Comparison of ENCODE assay signal across 10 mouse cellular contexts in the genomic region with DNA sequence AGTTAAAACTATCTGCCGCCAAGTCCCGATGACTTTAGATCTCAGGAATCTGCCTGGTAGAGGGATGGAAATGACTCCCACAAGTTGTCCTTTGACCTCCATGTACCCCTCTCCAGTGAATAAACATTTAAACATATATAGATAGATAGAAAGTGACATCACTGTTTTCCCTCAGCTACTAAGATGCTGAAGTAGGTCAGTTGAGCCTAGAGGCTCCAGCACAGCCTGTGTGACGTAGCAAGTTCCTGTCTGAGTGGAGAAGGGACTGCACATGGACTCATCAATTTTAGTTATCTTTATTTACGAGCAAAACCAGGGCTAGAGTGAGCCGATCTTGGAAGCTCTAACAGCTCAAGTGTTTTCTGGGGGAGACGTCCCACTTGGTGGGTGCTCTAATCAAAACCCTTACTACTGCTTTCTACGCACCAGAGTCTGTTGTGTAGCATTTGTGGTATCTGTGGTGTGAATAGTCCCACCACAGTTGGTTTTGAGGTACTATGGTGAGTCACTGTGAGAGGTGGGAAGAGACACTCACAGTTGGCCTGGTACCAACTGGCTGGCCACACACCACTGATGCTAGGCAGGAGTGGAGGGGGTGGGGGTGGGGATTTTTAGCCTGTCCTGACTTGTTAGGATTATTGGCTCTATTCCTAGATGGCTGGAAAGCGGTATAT. TPM values are rescaled to one million over a fixed set of nuclear protein-coding genes. Genes with fewer than 3 reads are reported as not detected.
DNase-seq lines count a peak whose midpoint lies in the region; ATAC-seq and TF ChIP-seq lines count a peak whose summit lies in the region.
"Had no signal": no experiment of that assay in that cellular context is flagged by ENCODE, and none has a peak within 500 bp of the region (broad histone marks: within the 10 kb centered on the region; RNA-seq: fewer than 3 reads in every experiment).

No protein-coding gene starts in this region.

- no peak overlapping the region for H3K27ac ChIP-seq in hindbrain, postnatal 0 days
- no peak overlapping the region for H3K27ac ChIP-seq in hindbrain, embryonic 10.5 days
- no peak overlapping the region for H3K27ac ChIP-seq in MEL (ENCODE audit: control insufficient read depth, low read depth, low read length)
- H3K27ac ChIP-seq in embryonic facial prominence, embryonic 14.5 days (replicated peaks; ENCODE audit: low read depth, low read length), result peak overlapping the region; percentile 35
- H3K27ac ChIP-seq in liver, embryonic 13.5 days, result no peak overlapping the region; the same call in 1 of the 2 replicates
- H3K27ac ChIP-seq: hindbrain, embryonic 13.5 days had no signal

- peak; percentile 33 for ATAC-seq in hindbrain, postnatal 0 days
- 0 out of 2 replicates have a peak, but pooled peaks have one; percentile 10 for ATAC-seq in embryonic facial prominence, embryonic 14.5 days (ENCODE audit: low read depth)
- ATAC-seq in liver, embryonic 13.5 days (ENCODE audit: low read depth), result 0 out of 2 replicates have a peak, but pooled peaks have one; percentile 28

- H3K27me3 ChIP-seq in hindbrain, postnatal 0 days (ENCODE audit: insufficient read depth, low read length), result no peaks in the 10 kb centered on the region
- no peaks in the 10 kb centered on the region for H3K27me3 ChIP-seq in hindbrain, embryonic 10.5 days (ENCODE audit: insufficient read depth, poor library complexity, severe bottlenecking)
- no peaks in the 10 kb centered on the region; a peak in 1 of 4 replicates for H3K27me3 ChIP-seq in MEL (ENCODE audit: control insufficient read depth in 1 of 2, insufficient read depth in 2 of 2, low read length in 2 of 2)
- no peaks in the 10 kb centered on the region for H3K27me3 ChIP-seq in embryonic facial prominence, embryonic 14.5 days (replicated peaks; ENCODE audit: control insufficient read depth, insufficient read depth, low read length)
- H3K27me3 ChIP-seq in liver, embryonic 13.5 days, result no peaks in the 10 kb centered on the region
- H3K27me3 ChIP-seq: hindbrain, embryonic 13.5 days had no signal

- TF ChIP-seq RAD21 in MEL (IDR thresholded peaks at IDR 0.05; ENCODE audit: low read depth, low read length), result no peak

- DNase-seq in hindbrain, postnatal 0 days (ENCODE audit: low spot score), result peak; percentile 18
- DNase-seq in hindbrain, embryonic 10.5 days (ENCODE audit: low spot score), result no peak
- DNase-seq in MEL (ENCODE audit: low read depth, low spot score), result peak; percentile 20
- DNase-seq in embryonic facial prominence, embryonic 14.5 days (ENCODE audit: low spot score), result peak; percentile 67
- DNase-seq in liver, embryonic 13.5 days, result no peak
- no peak for DNase-seq in urinary bladder, postnatal 4 days (ENCODE audit: low spot score in 2 of 2)
- no peak for DNase-seq in thymus, postnatal 25 days
- no peak for DNase-seq in embryo, embryonic 11 days
- DNase-seq: thymus, postnatal 4 days had no signal

- no peaks in the 10 kb centered on the region for H3K79me2 ChIP-seq in MEL (ENCODE audit: control insufficient read depth, insufficient read depth, low read length, poor library complexity)

- H3K36me3 ChIP-seq in hindbrain, postnatal 0 days (ENCODE audit: insufficient read depth, low read length), result no peaks in the 10 kb centered on the region
- no peaks in the 10 kb centered on the region for H3K36me3 ChIP-seq in hindbrain, embryonic 10.5 days
- no peaks in the 10 kb centered on the region for H3K36me3 ChIP-seq in MEL (ENCODE audit: control insufficient read depth in 1 of 2, insufficient read depth in 2 of 2, low read length in 2 of 2)
- no peaks in the 10 kb centered on the region for H3K36me3 ChIP-seq in embryonic facial prominence, embryonic 14.5 days (ENCODE audit: control insufficient read depth, insufficient read depth, low read length)
- no peaks in the 10 kb centered on the region for H3K36me3 ChIP-seq in liver, embryonic 13.5 days
- H3K36me3 ChIP-seq: hindbrain, embryonic 13.5 days had no signal

- no peak for TF ChIP-seq POLR2A in MEL (IDR thresholded peaks at IDR 0.05; ENCODE audit: control insufficient read depth in 1 of 2, insufficient read depth in 1 of 2, low read depth in 1 of 2, low read length in 2 of 2, poor library complexity in 1 of 2)

- H3K4me1 ChIP-seq in hindbrain, postnatal 0 days (ENCODE audit: insufficient read depth, low read length), result 0 out of 2 replicates have a peak, but pooled peaks cover 9% of the 10 kb centered on the region
- peaks cover 29% of the 10 kb centered on the region for H3K4me1 ChIP-seq in hindbrain, embryonic 10.5 days (replicated peaks)
- no peaks in the 10 kb centered on the region for H3K4me1 ChIP-seq in MEL (ENCODE audit: control insufficient read depth in 1 of 2, insufficient read depth in 2 of 2, low read length in 2 of 2)
- peaks cover 48% of the 10 kb centered on the region for H3K4me1 ChIP-seq in embryonic facial prominence, embryonic 14.5 days (ENCODE audit: control insufficient read depth, insufficient read depth, low read length)
- H3K4me1 ChIP-seq in liver, embryonic 13.5 days (replicated peaks), result peaks cover 45% of the 10 kb centered on the region

- WGBS in hindbrain, postnatal 0 days, result 79% methylated on average over 8 of the region's 8 CpGs
- 89% methylated on average over 8 of the region's 8 CpGs for WGBS in hindbrain, embryonic 10.5 days
- 63% methylated on average over 8 of the region's 8 CpGs for WGBS in embryonic facial prominence, embryonic 14.5 days
- WGBS in liver, embryonic 13.5 days (ENCODE audit: insufficient replicate concordance), result 43% methylated on average over 8 of the region's 8 CpGs

- TF ChIP-seq EP300 in MEL (IDR thresholded peaks at IDR 0.05; ENCODE audit: low read depth in 1 of 2, low read length in 2 of 2), result no peak

- no peak overlapping the region for H3K4me3 ChIP-seq in hindbrain, postnatal 0 days (ENCODE audit: low read length)
- H3K4me3 ChIP-seq in hindbrain, embryonic 10.5 days, result no peak overlapping the region
- no peak overlapping the region for H3K4me3 ChIP-seq in MEL (ENCODE audit: control insufficient read depth in 1 of 2, insufficient read depth in 1 of 2, low read depth in 2 of 2, low read length in 2 of 2)
- no peak overlapping the region for H3K4me3 ChIP-seq in embryonic facial prominence, embryonic 14.5 days (ENCODE audit: low read depth, low read length)
- no peak overlapping the region for H3K4me3 ChIP-seq in liver, embryonic 13.5 days (replicated peaks)
- H3K4me3 ChIP-seq: hindbrain, embryonic 13.5 days had no signal

- H3K4me2 ChIP-seq in hindbrain, postnatal 0 days (ENCODE audit: low read depth, low read length), result no peak overlapping the region
- no peak overlapping the region for H3K4me2 ChIP-seq in embryonic facial prominence, embryonic 14.5 days (ENCODE audit: low read depth, low read length)
- H3K4me2 ChIP-seq in liver, embryonic 13.5 days, result no peak overlapping the region
- H3K4me2 ChIP-seq: hindbrain, embryonic 13.5 days had no signal

- H3K9me3 ChIP-seq in hindbrain, postnatal 0 days (ENCODE audit: low read length), result no peaks in the 10 kb centered on the region
- H3K9me3 ChIP-seq in hindbrain, embryonic 10.5 days, result no peaks in the 10 kb centered on the region
- no peaks in the 10 kb centered on the region for H3K9me3 ChIP-seq in MEL (replicated peaks; ENCODE audit: insufficient read depth, low read length)
- H3K9me3 ChIP-seq in embryonic facial prominence, embryonic 14.5 days (ENCODE audit: control insufficient read depth, low read length), result no peaks in the 10 kb centered on the region
- no peaks in the 10 kb centered on the region for H3K9me3 ChIP-seq in liver, embryonic 13.5 days (replicated peaks)
- H3K9me3 ChIP-seq: hindbrain, embryonic 13.5 days had no signal

- no peak for TF ChIP-seq CTCF in hindbrain, postnatal 0 days (IDR thresholded peaks at IDR 0.05; ENCODE audit: low read depth)
- no peak for TF ChIP-seq CTCF in MEL (IDR thresholded peaks at IDR 0.05 in 2 of 3, conservative IDR thresholded peaks at IDR 0.05 in 1 of 3; ENCODE audit: control insufficient read depth in 1 of 3, insufficient read depth in 1 of 3, low read depth in 2 of 3, low read length in 3 of 3, poor library complexity in 1 of 3, severe bottlenecking in 1 of 3)

- no peak overlapping the region for H3K9ac ChIP-seq in hindbrain, postnatal 0 days (replicated peaks; ENCODE audit: low read length)
- no peak overlapping the region for H3K9ac ChIP-seq in MEL (ENCODE audit: control insufficient read depth, low read depth, low read length, poor library complexity, severe bottlenecking)
- H3K9ac ChIP-seq in embryonic facial prominence, embryonic 14.5 days (ENCODE audit: low read depth, low read length), result no peak overlapping the region
- no peak overlapping the region for H3K9ac ChIP-seq in liver, embryonic 13.5 days
- H3K9ac ChIP-seq: hindbrain, embryonic 13.5 days had no signal

TF ChIP-seq in MEL, 35 proteins besides CTCF, POLR2A, EP300 and RAD21 (continues in another document):
- TF ChIP-seq MAFK (IDR thresholded peaks at IDR 0.05; ENCODE audit: borderline replicate concordance, low read depth, low read length) (no peak), USF1 (IDR thresholded peaks at IDR 0.05; ENCODE audit: low read depth, low read length) (no peak), MAZ (IDR thresholded peaks at IDR 0.05; ENCODE audit: low read depth, low read length) (no peak), HCFC1 (IDR thresholded peaks at IDR 0.05; ENCODE audit: low read depth, low read length) (no peak), NRF1 (IDR thresholded peaks at IDR 0.05; ENCODE audit: insufficient read depth, low read depth, low read length, poor library complexity, severe bottlenecking) (no peak), TAL1 (IDR thresholded peaks at IDR 0.05; ENCODE audit: low read length) (no peak), GABPA (IDR thresholded peaks at IDR 0.05; ENCODE audit: low read depth, low read length) (no peak), RCOR1 (IDR thresholded peaks at IDR 0.05; ENCODE audit: low read depth, low read length) (no peak), JUND (IDR thresholded peaks at IDR 0.05; ENCODE audit: low read depth, low read length) (no peak), CHD2 (IDR thresholded peaks at IDR 0.05; ENCODE audit: low read length) (no peak), GATA1 (IDR thresholded peaks at IDR 0.05; ENCODE audit: low read depth, low read length) (no peak), ZKSCAN1 (IDR thresholded peaks at IDR 0.05; ENCODE audit: low read depth, low read length) (no peak), MYB (IDR thresholded peaks at IDR 0.05; ENCODE audit: low read depth, low read length) (no peak)

RNA-seq across cellular contexts. Expression of a gene that starts 43.1 kb away (rescaled TPM):
- total RNA-seq in hindbrain, postnatal 0 days (2014; rRNA removed), result 28.5 and 29.8 TPM in 2 replicates
- polyA plus RNA-seq in hindbrain, postnatal 0 days (2015; fragmentation: Nextera tagmentation; extraction: Ambion mirVana), result 36.3 and 36.4 TPM in 2 replicates
- 32.7 and 34.7 TPM in 2 replicates for polyA plus RNA-seq in hindbrain, embryonic 10.5 days (2016; fragmentation: Nextera tagmentation; extraction: Ambion mirVana)
- 19.3 and 23.9 TPM in 2 replicates for total RNA-seq in MEL (2012; rRNA removed)
- 100 to 1,000 TPM in 1 of 2 experiments, 10 to 100 TPM in 1; 20.6 to 106 TPM for polyA plus RNA-seq in MEL (2012; ENCODE audit: insufficient read depth in 1 of 2, insufficient read length in 2 of 2, low read depth in 1 of 2, low replicate concordance in 2 of 2, missing spikeins in 1 of 2)
- polyA plus RNA-seq in embryonic facial prominence, embryonic 14.5 days (2014; fragmentation: Nextera tagmentation; extraction: Ambion mirVana), result 33.8 and 34.7 TPM in 2 replicates
- polyA plus RNA-seq in liver, embryonic 13.5 days (2015; fragmentation: Nextera tagmentation; extraction: Ambion mirVana), result 13.6 and 18.2 TPM in 2 replicates

Comparison
In these comparisons a context has a peak if more than half of its experiments do, and no peak if none do; other contexts are left out.
1. DNase-seq: peak in hindbrain, postnatal 0 days (single experiment), MEL (single experiment) and embryonic facial prominence, embryonic 14.5 days (single experiment); none in hindbrain, embryonic 10.5 days (single experiment), liver, embryonic 13.5 days (single experiment), urinary bladder, postnatal 4 days (0 of 2), thymus, postnatal 25 days (single experiment) and embryo, embryonic 11 days (single experiment).
2. Peak in every context shown above with its lines, with median percentiles within 50 percentile points of each other: ATAC-seq.